Mouse (Mus musculus) spleen, adult 2 months (tissue): ENCODE data around the gene Antxr2.

Experiments used
- CTCF ChIP-seq: fragments of 200-500 bp; IDR thresholded peaks from 2 replicates; pipeline ENCODE4 v1.5.1; 2011; ENCODE audit warnings: mild to moderate bottlenecking, inconsistent platforms; ENCODE audit not compliant: insufficient read depth, insufficient read length, insufficient replicate concordance; ENCODE audit errors: extremely low read depth
- POLR2A ChIP-seq: fragments of 200-500 bp; IDR thresholded peaks from 2 replicates; pipeline ENCODE4 v1.6.1; 2011; ENCODE audit warnings: low read depth, low read length, inconsistent platforms

GRCm38 (mm10) chr5:97972029-97972428, 58.8 kb downstream of the Antxr2 start:
- TF ChIP-seq CTCF (no peak), POLR2A (no peak)
